Mouse (Mus musculus): Measurements from ENCODE around the gene Il5ra.

The Il5ra gene

DNA sequence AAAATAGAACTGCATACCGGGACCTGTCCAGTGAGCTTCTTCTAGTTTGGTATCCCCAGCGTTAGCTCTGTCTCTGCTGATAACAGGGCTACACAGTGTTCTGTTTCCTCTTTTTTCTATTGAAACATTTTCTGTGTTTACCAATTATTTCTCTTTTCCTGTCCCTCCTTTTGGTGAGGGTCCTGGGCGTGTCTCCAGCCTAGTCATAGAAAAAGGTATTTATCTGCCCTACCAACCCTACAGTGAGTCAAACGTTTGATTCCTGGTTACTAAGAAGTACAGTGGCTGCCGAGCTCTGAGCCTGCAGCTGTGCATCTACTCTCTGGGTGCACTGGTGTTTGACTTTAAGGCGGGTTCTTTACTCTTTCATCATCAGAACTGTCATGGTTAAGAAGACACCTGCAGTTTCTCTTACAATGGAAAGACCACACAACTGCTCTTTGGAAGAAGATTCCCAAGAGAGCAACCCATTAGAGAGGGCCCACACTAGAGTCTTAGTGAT, at the start of gene Il5ra:
TSS of gene Il5ra (minus strand) at position 151 of the 502 bp plus-strand sequence.
- DNase-seq (ENCODE audit: low read depth, low spot score), result no peak

DNA sequence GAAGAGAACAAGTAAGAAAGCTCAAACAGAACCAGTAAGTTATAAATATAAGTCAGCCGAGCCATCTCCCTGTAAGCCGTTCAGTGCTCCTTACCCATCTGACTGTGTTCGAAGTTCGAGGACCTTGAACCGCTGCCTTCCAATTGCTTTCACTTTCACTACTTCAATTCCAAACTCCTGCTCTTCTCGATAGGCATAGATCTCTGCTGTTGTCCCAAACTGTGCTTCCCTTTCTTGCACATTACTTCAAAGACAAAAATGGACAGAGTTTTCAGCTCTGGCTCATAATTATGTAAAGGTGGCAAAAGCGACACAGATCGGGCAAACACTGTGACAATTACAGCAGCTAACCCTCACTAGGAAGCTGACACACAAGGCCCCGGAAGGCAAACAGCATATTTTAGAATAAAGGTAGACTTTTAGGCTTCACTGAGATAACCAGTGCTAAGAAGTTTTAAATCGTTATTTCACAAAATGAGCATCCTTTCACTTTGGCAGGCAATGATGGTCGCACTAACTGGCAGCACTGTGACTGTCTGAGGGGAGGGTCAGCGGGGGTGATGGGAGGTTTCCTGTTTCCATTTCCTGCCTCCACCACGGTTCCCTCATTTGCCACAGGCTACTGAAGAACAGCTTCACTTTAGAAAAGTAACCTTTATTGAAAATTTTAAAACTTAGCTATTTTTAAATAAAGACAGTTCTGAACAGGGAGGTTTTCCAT, 45.4 kb upstream of the Il5ra start:
- no peak for DNase-seq (ENCODE audit: low read depth, low spot score)

DNA sequence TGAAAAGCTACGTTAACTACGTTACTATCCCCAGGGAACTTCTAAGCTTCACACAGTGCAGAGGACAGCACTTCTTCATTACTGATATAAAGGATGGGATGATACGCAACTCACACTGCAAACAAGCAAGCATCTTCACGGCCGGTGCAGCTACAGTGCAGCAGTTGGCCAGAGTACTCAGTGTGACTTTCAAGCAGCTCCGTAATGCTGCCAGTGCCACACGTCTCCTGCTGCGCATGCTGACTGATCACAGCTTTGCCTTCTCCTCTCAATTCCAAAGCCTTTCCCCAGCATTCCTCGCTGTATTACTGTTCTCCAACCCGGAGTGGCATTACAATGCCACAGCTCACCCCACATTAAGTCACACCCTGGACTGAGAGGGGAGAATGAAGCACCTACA, 44.8 kb upstream of the Il5ra start:
- no peak for DNase-seq (ENCODE audit: low read depth, low spot score)

DNA sequence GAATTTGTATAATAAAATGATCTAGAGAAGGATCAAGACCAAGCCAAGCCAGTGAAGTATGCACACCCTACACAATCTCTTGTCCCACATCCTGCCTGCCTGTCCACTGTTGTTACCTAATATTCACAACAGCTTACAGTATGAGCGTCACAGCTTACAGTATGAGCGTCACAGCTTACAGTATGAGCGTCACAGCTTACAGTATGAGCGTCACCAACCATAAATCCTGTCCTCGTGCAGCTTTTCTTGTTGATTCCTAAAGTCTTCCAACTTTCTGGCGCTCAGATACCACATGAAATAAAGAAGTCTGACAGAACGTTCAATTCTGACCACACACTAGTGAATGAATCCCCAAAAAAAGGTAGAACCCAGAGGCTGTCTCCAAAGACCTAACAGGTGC, 44.3 kb upstream of the Il5ra start:
- no peak for DNase-seq (ENCODE audit: low read depth, low spot score)

DNA sequence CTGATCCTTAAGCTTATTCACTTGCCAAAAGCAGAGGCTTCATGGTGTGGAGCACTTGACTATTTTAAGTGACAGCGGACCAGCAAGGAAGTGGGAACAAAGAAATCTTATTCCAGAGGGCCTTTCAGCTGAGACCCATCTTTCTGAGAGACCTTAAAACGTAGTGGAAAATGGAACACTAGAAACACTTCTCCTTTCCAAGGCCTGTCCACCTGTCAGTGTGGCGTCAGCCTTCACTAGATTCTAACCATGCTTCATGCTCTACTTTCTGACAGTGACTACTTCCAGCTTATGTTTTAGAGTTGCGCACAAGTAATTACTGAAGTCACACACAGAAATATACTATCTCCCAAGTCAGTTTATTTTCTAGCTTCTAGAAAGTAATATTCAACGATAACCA, 43.6 kb upstream of the Il5ra start:
- DNase-seq (ENCODE audit: low read depth, low spot score), result no peak

DNA sequence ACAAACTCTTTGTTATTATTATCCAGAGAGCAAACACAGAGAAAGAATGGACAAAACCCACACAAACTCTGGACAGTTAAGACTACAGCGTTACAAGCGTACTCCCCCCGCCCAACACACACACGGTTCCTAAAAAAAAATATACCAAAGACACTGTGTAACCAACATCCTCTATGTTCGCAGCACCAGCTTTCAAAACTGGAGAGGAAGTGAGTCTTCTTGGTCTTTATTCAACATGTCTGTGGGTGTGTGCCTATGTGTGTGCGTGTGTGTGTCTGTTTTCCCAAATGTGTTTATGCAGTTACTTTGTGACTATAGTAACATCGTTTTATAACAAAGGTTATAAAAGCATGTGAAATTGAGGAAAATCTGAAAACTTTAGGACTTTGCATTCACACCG, 42.6 kb upstream of the Il5ra start:
- no peak for DNase-seq (ENCODE audit: low read depth, low spot score)

DNA sequence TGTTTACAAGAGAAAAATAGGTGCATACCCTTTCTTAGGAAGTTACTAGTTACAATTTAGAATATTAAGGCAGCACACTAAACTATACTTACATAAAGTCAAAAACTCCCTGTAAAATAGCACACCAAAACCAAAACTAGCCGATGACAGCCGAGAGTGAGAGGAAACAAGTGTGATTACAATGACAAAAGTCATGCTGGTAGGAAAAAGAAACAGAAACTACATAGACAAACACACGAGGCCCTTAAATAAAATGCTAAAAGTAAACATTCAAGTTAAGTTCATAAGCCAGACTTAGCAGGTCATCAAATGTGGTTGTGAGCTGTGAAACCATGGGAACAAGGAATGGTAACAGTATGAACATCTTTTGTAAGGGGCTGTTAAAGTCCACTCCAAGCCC, 38.3 kb upstream of the Il5ra start:
- no peak for DNase-seq (ENCODE audit: low read depth, low spot score)

DNA sequence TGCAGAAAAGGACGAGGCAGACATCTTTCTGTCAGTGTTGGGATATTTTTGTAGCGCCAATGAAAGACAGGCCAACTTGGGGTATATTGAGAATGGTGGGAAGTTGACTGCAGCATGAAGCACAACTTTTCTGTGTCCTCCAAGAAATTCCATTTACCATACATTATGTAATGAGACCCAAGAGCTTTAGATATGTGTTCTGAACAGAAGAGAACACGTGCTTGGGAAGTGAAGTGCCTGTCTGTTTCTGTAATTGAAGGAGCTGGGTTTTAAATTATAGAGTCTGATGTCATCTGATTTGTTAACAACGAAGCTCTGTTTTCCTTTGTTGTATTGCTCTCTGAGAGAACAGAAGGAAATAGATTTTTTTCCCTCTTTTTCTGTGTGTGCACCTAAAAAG, 21.2 kb upstream of the Il5ra start:
- no peak for DNase-seq (ENCODE audit: low read depth, low spot score)

DNA sequence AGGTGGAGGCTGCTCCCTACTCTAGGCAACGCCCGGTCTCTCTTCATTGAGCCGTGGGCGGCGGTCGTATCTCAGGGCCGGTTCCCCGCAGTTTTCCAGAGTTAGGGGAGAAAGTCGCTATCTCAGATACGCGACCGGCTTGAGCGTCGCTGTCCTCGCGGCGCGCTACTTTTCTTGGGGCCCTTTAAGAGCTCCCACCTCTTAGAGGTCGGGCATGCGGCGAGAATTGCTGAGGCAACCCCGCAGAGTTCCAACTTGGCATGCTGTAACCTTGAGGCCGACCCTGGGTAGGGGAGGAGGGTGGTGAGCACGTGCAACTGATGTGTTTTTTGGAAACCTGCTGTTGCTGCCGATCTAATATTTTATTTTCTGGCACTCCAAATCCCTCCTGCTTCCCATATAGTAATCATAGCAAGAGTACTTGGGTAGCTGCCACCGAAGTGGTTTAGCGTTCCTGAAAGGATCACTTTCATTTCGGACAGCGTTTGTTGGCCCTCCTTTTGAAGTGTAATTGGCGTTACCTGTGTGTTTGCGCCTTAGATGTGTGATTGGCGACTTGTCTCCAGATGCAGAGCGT, 20.5 kb upstream of the Il5ra start:
- DNase-seq (ENCODE audit: low read depth, low spot score), result peak; percentile 12

DNA sequence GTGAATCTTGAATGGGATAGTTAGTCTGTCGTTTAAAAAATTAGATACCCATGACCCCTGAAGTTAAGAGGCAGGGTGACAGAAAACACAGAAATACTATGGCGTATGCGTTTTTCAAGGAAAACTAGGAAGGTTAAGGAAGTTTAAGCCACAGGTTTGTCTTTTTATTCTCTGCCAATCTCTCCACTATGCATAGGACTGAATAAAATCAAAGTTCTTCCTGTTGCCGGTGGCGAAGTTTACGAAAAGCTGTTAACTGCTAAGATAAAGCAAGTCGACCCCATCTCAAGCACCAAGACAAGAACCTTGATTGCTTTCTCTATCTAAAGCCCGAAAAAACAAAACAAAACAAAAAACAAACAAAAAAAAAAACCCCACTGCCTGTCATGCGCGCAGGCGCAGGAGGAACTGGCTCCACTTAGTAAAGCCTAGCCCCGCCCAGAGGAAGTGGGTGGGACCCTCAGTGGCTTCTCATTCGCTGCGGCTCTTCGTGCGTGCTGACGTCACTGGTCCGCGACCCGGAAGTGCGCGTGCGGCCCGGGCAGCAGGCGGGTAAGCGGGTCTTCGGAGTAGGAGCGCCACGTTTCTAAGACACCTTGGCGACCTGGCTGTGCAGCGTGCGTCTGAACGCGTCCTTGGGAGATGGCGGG, 19.9 kb upstream of the Il5ra start, which contains the start of gene Trnt1:
TSS of gene Trnt1 (plus strand) at position 481 of the 650 bp plus-strand sequence.
- DNase-seq (ENCODE audit: low read depth, low spot score), result peak; percentile 93

DNA sequence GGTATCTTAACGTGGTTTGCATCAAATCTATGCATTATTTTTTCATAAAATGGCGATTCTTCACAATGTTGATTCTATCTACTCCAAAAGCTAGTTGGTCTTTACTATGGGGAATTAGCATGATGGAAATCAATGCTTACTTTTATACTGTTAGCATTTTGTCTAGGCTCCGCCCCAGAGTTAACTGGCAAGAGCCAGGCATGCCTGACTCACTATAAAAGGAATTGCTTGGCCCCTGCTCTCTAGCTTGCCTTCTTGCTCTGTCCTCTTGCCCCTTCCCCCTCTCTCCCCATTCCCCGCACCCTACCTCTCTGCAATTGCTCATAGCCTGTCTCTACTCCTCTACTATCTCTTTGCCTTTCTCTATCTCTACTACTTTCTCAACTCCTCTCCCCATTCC, 17.9 kb upstream of the Il5ra start:
- no peak for DNase-seq (ENCODE audit: low read depth, low spot score)

DNA sequence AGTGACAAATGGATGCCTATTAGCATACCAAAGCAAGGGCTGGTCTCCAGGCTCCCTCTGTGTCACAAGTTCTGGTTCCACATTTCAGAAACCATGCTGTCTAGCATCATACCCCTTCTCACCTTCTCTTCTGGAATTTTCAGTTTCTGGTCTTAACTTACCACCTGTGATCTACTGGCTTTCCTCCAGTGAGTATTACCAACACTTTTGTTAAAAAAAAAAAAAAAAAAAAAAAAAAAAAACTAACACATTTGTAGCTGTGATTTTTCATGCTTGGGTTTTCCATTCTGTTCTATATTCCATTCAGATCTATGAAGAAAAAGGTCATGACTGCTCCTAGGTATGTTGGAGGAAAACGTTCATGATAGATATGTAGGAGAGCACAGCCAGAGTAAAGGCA, 17.1 kb upstream of the Il5ra start:
- DNase-seq (ENCODE audit: low read depth, low spot score), result no peak

DNA sequence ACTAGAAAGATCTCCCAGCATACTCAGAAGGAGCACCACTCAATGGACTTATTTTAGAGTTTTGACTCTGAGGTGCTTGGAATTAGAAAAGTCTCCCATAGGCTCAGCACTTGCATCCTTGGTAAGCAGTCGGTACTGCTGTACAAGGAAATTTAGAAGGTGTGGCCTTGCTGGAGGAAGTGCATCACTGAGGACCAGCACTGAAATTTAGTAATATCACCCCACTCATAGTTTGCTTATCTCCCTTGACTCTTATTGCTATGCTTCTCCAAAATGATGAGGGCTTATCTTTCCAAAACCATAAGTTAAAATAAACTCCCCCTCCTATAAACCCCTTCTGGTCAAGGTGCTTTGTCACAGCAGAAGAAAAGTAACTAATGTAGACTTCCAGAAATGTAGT, 12.6 kb upstream of the Il5ra start:
- no peak for DNase-seq (ENCODE audit: low read depth, low spot score)

DNA sequence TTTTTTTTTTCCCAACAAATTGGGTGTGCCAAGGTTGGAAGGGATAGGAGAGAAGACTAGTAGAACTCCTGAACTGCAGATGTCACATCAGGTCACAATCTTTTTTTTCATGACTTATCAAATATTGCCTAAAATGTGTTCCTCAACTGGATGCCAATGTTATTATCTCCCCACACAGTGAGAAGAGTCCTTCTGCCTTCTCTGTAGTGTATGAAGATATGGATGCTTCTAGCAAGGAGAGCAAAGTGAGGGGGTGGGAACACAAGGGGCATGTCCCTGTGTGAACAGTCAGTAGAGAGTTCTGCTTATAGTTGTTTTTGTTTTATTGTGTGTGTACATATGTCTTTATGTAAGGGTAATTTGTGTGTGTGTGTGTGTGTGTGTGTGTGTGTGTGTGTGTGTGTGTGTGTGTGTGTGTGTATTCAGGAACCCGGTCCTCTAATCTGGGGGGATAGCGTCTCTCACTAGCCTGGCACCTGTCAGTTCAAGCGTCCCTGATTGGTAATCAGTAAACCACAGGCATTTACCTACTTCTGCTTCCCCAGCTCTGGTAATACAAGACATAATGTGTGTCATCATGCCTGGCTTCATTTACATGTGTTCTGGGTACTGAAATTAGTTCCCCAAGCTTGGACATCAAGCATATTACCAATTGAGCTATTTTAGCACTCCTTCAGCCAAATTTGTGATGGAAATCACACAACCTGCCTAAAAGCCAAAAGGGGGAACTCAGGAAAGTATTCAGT, 11.8 kb upstream of the Il5ra start:
- no peak for DNase-seq (ENCODE audit: low read depth, low spot score)

DNA sequence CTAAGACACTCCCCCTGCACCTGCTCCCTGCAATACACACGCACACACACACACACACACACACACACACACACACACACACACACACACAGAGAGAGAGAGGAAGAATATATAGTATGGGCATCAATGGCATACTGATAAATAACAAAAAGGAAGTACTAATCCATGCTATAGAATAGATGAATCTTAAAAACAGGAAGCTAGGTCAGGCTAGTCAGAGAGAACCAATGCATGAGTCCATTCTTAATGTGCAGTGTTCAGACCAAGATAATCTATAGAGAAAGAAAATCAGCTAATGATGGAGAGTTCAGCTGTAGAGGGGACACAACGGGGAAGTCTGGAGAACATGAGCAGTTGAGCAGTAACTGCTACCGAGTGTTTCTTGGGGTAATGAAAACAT, 9.5 kb upstream of the Il5ra start:
- DNase-seq (ENCODE audit: low read depth, low spot score), result no peak

DNA sequence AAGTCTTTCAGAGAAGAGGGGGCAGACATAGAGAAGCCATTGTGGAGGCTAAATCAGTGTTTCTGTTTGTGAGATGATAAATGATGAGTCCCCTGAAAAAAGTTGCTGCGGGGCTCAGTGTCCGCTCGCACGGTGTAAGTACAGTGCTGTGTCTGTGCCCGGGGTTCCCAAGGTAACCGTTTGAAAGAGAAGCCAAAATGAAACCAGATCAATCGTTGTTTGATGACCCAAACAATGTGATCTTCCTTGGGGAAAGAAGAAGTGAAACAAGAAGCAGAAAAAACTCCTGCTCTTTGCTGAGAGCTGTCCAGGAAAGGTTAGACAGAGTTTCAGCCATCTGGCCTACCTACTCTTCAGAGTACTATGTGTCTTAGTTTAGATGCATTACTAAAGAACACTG, 1.5 kb upstream of the Il5ra start:
- DNase-seq (ENCODE audit: low read depth, low spot score), result no peak

DNA sequence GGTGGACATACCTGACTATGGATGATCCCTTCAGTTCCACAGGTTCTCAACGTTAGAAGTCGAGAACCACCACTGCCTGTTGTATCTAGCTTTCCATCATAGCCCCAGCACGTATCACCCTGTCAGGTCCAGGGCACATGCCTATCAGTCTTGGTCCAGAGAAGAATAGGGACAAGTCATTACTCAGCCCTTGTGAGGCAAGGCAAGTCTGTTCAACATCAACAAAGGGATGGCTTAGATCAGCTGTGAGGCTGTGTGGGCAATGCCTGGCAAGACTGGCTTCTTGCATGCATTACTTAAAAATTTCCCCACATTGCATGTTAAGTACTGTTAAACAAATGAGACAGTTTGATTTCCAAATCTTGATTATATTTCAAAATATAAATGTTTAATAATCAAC, 1.0 kb downstream of the Il5ra start:
- DNase-seq (ENCODE audit: low read depth, low spot score), result no peak

DNA sequence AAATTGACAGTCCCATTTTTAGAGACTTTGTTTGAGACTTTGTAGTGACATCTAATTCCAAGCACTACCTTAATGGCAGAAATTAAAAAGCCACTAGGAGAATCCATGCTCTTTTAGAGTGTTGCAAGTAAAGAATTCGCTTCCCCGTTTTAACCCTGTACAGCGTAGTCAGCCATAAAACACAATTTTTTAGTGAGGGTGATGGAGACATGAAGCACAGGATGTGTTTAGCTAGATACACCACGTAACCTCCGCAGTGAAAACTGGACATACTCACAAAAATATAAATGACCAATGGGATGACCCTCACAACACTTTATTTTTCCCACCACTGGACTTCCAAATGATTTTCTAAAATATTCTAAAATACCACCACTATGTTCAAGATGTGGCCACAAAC, 1.6 kb downstream of the Il5ra start:
- DNase-seq (ENCODE audit: low read depth, low spot score), result no peak

DNA sequence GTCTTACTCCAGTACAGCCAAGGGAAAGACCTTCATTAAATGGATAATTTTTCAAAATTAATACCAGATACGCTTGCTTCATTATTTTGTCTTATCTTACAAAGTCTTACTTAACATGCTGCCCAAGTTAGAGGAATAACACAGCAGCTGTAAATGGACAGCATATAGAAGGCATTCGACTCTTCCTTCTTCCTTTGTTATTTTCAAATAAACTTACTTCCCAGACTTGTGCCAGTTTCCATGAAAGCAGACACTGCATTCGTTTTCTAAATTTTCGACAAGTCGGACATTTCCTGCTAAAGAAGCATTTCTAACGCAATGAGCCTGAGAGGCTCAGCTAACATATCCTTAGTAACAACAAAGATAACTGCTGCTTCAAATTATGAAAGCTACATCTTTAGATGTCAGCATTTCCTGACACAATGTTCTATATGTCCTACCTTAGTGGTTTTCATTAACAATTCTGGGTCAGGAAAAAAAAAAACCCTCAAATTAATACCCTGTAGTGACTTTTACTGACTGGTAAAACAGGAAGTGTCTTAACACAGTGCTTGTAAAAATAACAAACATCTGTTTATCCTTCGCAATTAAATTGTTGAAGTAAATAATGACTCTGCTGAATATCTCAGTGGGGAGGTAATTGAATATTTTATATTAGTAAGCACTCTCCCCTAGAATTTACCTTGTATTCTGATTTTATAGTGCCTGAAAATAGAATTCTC, 3.0 kb downstream of the Il5ra start:
- DNase-seq (ENCODE audit: low read depth, low spot score), result no peak

DNA sequence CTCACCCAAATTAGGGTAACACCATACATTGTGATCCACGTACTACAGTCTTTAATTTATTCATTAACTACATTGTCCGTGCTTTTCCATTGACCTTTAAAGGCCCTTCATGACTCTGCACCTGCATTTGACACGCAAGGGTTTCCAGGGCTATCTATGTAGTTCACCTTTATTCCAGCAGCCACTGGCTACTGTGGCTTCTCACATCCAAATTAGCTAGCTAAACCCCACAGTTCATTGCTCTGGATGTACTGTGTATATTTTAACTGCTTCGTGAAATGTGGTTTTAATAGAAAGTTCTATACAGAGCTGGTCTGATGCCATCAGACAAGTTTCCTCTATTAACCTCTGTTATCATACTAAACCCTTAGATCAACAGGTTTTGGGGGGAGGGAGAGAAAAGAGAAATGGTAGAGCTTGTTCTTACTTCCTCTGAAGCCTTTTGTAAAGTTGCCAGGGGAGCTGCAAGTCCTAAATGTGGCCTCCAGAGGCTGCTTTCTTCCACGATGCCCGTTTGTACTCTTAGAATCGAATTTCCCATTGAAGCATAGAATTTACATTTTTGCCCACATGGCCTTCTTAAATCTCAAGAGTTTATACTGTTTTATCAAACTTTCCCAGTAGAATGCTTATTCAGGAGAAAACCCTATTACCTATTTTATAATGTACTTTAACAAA, 5.1 kb downstream of the Il5ra start:
- no peak for DNase-seq (ENCODE audit: low read depth, low spot score)

DNA sequence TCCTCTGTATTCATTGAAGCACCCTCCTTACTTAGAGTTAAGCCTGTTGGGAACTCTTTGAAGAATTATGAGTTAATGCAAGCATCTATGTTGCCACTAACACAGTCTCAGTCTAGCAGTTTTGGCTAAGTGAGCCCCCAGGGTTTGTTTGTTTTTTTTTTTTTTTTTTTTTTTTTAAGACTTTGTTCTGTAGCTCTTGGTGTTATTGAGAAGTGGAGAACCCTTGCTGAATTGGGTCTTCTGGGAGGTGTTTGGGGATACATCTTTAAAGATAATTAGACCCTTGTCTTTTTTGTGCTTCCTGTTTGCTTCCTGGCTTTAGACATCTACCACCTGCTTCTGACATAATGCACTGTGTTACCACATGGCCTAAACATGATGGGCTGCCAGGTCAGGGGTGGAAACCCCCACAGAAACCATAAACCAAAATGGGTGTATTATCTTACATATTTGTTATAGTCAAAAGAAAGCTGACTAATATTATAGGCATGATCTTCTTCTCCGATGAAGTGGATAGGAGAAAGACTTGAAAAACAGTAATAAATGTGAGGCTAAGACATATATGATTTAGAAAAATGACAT, 8.5 kb downstream of the Il5ra start:
- DNase-seq (ENCODE audit: low read depth, low spot score), result no peak

Measured in c-Kit-negative CD71-positive TER-119-positive erythroid progenitor cells, embryonic 14.5 days (primary cell).